Mouse (Mus musculus) embryonic facial prominence, embryonic 15.5 days (tissue): ENCODE measurements around the gene Coro2a. TPM values are rescaled to one million over a fixed set of nuclear protein-coding genes. Genes with fewer than 3 reads are reported as not detected.
"Not testable (repeated sequence)": the region's sequence is repeated elsewhere in the genome, so short reads cannot be mapped to it uniquely, and the experiment has no call there.

Experiments
- ATAC-seq: fragments of 200-750 bp; cut with Nextera tagmentation; 2 replicates; pipeline ENCODE4 v1.8.0; 2017; ENCODE audit warnings: low read depth, moderate TSS enrichment; ENCODE audit not compliant: insufficient number of reproducible peaks, low FRiP score, low TSS enrichment
- H3K27ac ChIP-seq: fragments of 300-500 bp; sonication (generic); replicated peaks from 2 replicates; pipeline ENCODE4 v1.5.1; 2015; ENCODE audit warnings: mild to moderate bottlenecking, inconsistent platforms
- H3K27me3 ChIP-seq: fragments of 300-500 bp; sonication (generic); 2 replicates; pipeline ENCODE4 v1.6.1; 2015; ENCODE audit warnings: inconsistent platforms
- H3K36me3 ChIP-seq: fragments of 300-500 bp; sonication (generic); 2 replicates; pipeline ENCODE4 v1.6.1; 2015; ENCODE audit warnings: mild to moderate bottlenecking, inconsistent platforms
- H3K4me1 ChIP-seq: fragments of 300-500 bp; sonication (generic); 2 replicates; pipeline ENCODE4 v1.6.1; 2015; ENCODE audit warnings: inconsistent platforms
- H3K4me2 ChIP-seq: fragments of 300-500 bp; sonication (generic); replicated peaks from 2 replicates; pipeline ENCODE4 v1.6.1; 2015; ENCODE audit warnings: mild to moderate bottlenecking, inconsistent platforms
- H3K4me3 ChIP-seq: fragments of 300-500 bp; sonication (generic); replicated peaks from 2 replicates; pipeline ENCODE4 v1.5.1; 2015; ENCODE audit warnings: mild to moderate bottlenecking, inconsistent platforms
- H3K9ac ChIP-seq: fragments of 300-500 bp; sonication (generic); 2 replicates; pipeline ENCODE4 v1.6.1; 2015; ENCODE audit warnings: inconsistent platforms
- H3K9me3 ChIP-seq: fragments of 300-500 bp; sonication (generic); replicated peaks from 2 replicates; pipeline ENCODE4 v1.6.1; 2016; ENCODE audit warnings: inconsistent platforms
- WGBS: fragments of 180-500 bp; shearing (Covaris S2); methylation state at CpG from one replicate; pipeline ENCODE4 v1.1.7; 2015; 5-methylcytosine and 5-hydroxymethylcytosine counted together
- polyA plus RNA-seq: library from polyadenylated mRNA; unstranded; fragments of >200 nt; fragmentation: Nextera tagmentation; extraction: Ambion mirVana; gene quantifications from 2 replicates; pipeline ENCODE4 v1.2.1, GENCODE M21; 2015

Gene Coro2a
- polyA plus RNA-seq, 1 experiment from 2014 or later, result 6.8 TPM

DNA sequence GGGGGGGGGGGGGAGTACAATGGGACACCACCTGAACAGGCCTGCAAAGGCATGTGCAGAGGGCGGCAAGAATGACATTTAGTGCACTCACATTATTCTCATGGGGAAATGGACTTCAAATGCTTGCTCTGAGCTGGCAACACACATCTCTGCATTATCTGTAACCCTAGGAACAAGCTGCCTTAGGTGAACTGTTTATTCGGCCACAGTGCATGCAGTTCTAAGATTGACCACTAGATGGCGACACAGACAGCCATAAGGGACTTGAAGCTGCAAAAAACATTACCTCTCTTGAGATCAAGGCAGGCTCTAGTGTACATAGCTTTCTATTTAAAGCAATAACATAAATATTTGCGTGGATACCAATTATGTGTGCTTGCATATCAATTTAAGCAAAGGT is 9.2 kb upstream of the Coro2a start:
- Histone ChIP-seq H3K36me3 (no peaks in the 10 kb centered on the region), H3K4me1 (no peaks in the 10 kb centered on the region), H3K4me2 (no peak overlapping the region), H3K27ac (no peak overlapping the region), H3K27me3 (no peaks in the 10 kb centered on the region), H3K9ac (no peak overlapping the region), H3K4me3 (no peak overlapping the region), H3K9me3 (no peaks in the 10 kb centered on the region)
- WGBS, result 5% methylated on average over 4 of the region's 4 CpGs
- no peak for ATAC-seq

GRCm38 (mm10) chr4:46607601-46608000 is 5.6 kb upstream of the Coro2a start:
- ATAC-seq, result no peak
- 67% methylated on average over 3 of the region's 3 CpGs for WGBS
- H3K27ac ChIP-seq, result no peak overlapping the region

DNA sequence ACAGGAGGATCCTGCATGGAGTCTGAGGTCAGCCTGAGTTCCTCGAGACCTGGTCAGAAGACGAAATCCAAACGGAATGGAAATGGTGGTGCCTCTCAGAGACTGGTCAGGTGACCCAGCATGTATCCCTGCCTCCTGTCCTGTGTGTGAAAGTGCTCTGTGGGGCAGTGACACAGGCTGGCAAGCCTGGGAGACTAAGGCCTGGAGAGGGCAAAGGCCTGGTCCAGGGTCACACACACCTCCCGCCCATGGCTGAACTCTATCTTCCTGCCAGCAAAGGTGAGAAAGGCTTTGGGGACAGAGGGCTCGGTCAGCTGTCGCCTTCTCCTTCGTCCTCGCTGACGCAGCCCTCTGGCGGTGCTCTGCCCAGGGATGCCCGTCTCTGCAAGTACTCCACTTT is 3.4 kb upstream of the Coro2a start:
- Histone ChIP-seq H3K4me1 (peaks cover 17% of the 10 kb centered on the region; the same call in 1 of the 2 replicates), H3K4me2 (no peak overlapping the region), H3K27ac (no peak overlapping the region), H3K9me3 (no peaks in the 10 kb centered on the region), H3K4me3 (no peak overlapping the region), H3K36me3 (no peaks in the 10 kb centered on the region), H3K27me3 (peaks cover 15% of the 10 kb centered on the region), H3K9ac (no peak overlapping the region)
- no peak for ATAC-seq
- 66% methylated on average over 11 of the region's 11 CpGs for WGBS

More at GRCm38 (mm10) chr4:46607601-46608000, 5.6 kb upstream of the Coro2a start:
- Histone ChIP-seq H3K9ac (no peak overlapping the region), H3K9me3 (no peaks in the 10 kb centered on the region), H3K4me3 (no peak overlapping the region), H3K27me3 (0 out of 2 replicates have a peak, but pooled peaks cover 2% of the 10 kb centered on the region), H3K36me3 (no peaks in the 10 kb centered on the region), H3K4me2 (no peak overlapping the region), H3K4me1 (0 out of 2 replicates have a peak, but pooled peaks cover 3% of the 10 kb centered on the region)

GRCm38 (mm10) chr4:46602704-46603103 is 702 bp upstream of the Coro2a start:
- Histone ChIP-seq H3K4me1 (peaks cover 17% of the 10 kb centered on the region; the same call in 1 of the 2 replicates), H3K27me3 (peaks cover 22% of the 10 kb centered on the region), H3K27ac (no peak overlapping the region), H3K9ac (no peak overlapping the region), H3K4me2 (no peak overlapping the region), H3K36me3 (no peaks in the 10 kb centered on the region), H3K4me3 (no peak overlapping the region), H3K9me3 (no peaks in the 10 kb centered on the region)
- no peak for ATAC-seq
- 54% methylated on average over 7 of the region's 7 CpGs for WGBS

GRCm38 (mm10) chr4:46601258-46601843 is 651 bp downstream of the Coro2a start:
- no peak for ATAC-seq
- under 1% methylated on average over 47 of the region's 52 CpGs for WGBS
- H3K27me3 ChIP-seq, result peaks cover 22% of the 10 kb centered on the region

DNA sequence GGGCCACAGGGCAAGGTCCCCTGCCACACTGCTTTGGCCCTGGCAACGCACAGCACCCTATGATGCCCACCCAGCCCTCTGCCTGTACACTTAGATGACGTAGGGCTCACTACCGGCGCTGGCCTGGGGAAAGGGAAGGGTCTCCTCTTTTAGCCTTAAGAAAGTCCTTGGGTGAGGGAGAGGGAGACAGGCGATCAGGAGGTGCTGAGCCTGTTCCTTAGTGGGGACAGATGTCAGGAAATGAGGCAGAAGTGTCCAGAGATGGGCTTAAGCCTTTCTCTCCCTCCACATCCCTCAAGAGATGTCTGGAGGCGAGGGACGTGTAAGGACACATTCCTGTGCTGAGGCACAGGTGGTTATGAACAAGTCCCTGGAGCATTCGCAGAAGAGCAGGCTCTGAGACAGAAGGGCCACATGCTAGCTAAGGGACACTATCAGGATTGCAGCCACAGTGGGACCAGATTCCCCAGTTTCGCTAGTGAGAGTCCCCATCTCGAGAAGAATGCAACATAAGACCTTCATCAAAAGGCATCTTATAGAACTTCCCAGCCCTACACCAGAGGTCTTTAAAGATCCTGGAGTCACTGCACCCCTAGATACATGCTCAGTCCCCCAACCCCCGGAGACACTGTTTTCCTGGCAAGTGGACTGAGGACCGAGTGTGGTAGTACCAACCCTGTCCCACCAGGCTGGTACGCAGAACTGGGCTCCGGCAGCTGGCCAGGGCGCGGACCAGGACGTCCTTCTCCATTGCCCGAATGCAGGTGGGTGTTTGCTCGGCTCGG is 1.3 kb downstream of the Coro2a start:
- peaks cover 17% of the 10 kb centered on the region; the same call in 1 of the 2 replicates for H3K4me1 ChIP-seq
- no peak for ATAC-seq
- no peaks in the 10 kb centered on the region for H3K9me3 ChIP-seq
- 35% methylated on average over 20 of the region's 20 CpGs for WGBS
- no peak overlapping the region for H3K27ac ChIP-seq
- peak overlapping the region; percentile 59 for H3K4me3 ChIP-seq
- H3K27me3 ChIP-seq, result peaks cover 22% of the 10 kb centered on the region
- H3K36me3 ChIP-seq, result no peaks in the 10 kb centered on the region
- peak overlapping the region; percentile 2; the same call in 1 of the 2 replicates for H3K9ac ChIP-seq
- peak overlapping the region; percentile 86 for H3K4me2 ChIP-seq

More at GRCm38 (mm10) chr4:46601258-46601843, 651 bp downstream of the Coro2a start:
- H3K27ac ChIP-seq, result no peak overlapping the region
- peaks cover 17% of the 10 kb centered on the region; the same call in 1 of the 2 replicates for H3K4me1 ChIP-seq
- no peaks in the 10 kb centered on the region for H3K9me3 ChIP-seq
- H3K9ac ChIP-seq, result peak overlapping the region; percentile 2; the same call in 1 of the 2 replicates
- peak overlapping the region; percentile 86 for H3K4me2 ChIP-seq
- H3K36me3 ChIP-seq, result no peaks in the 10 kb centered on the region
- peak overlapping the region; percentile 59 for H3K4me3 ChIP-seq

DNA sequence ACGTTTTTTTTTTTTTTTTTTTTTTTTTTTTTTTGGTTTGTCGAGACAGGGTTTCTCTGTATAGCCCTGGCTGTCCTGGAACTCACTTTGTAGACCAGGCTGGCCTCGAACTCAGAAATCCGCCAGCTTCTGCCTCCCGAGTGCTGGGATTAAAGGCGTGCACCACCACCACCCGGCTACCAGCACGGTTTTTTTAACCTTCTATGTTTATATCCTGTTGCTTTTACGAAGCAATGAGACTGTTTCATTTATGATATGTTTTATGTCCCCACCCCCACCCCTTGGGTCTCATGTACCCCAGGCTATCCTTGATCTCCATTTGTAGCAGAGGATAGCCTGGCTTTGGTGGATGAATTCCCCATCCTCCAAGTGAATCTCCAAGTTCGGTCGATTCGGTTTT is 2.4 kb downstream of the Coro2a start:
- H3K27ac ChIP-seq, H3K4me2 ChIP-seq, H3K36me3 ChIP-seq, H3K9ac ChIP-seq, H3K9me3 ChIP-seq, ATAC-seq, H3K4me3 ChIP-seq: not testable (repeated sequence)
- Histone ChIP-seq H3K27me3 (peaks cover 22% of the 10 kb centered on the region), H3K4me1 (peaks cover 17% of the 10 kb centered on the region; the same call in 1 of the 2 replicates)
- 76% methylated on average over 12 of the region's 12 CpGs for WGBS

DNA sequence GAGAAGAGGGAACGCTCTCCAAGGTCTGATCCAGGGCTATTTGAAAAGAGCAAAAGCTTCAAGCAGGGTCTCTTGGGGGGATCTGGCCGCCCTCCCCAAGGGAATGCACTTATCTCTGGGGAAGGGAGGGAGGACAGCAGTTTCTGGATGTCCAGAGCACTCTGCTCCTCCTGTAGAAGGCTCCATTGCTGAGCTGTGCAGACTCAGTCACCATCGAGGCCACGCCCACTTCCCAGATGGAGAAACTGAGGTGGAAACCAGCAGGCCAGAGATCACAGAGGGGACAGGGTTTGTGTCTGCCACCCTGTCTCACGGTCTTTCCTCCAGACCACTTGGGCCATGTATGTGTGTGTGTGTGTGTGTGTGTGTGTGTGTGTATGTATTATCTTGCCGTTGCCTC is 3.0 kb downstream of the Coro2a start:
- H3K27me3 ChIP-seq, result peaks cover 22% of the 10 kb centered on the region
- H3K36me3 ChIP-seq, result no peaks in the 10 kb centered on the region
- H3K4me1 ChIP-seq, result peaks cover 14% of the 10 kb centered on the region; the same call in 1 of the 2 replicates
- no peak overlapping the region for H3K9ac ChIP-seq
- H3K9me3 ChIP-seq, result no peaks in the 10 kb centered on the region
- ATAC-seq, result no peak
- no peak overlapping the region for H3K4me3 ChIP-seq
- 73% methylated on average over 6 of the region's 6 CpGs for WGBS
- H3K27ac ChIP-seq, result no peak overlapping the region
- H3K4me2 ChIP-seq, result no peak overlapping the region

DNA sequence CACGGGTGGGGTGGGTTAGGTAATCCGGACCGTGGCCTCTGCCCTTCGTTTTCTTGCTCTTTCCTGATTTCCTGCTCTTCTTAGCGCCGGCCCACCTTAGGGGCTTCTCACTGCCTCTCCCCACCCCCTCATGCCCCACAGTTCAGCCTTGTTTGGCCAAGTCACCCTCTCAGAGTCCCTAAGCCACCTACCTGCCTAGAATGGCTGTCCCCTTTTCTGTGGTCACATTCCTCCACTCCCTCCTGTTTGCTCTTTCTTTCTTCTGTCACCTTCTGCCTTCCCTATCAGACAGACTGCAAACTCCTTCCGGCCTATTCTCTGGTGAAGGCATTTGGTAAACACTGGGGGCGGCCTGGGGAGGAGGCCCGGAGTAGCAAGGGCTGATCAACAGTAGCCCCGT is 3.9 kb downstream of the Coro2a start:
- Histone ChIP-seq H3K36me3 (no peaks in the 10 kb centered on the region), H3K9ac (no peak overlapping the region), H3K27me3 (peaks cover 20% of the 10 kb centered on the region), H3K4me1 (peaks cover 14% of the 10 kb centered on the region; the same call in 1 of the 2 replicates), H3K27ac (no peak overlapping the region), H3K4me3 (no peak overlapping the region), H3K4me2 (no peak overlapping the region), H3K9me3 (no peaks in the 10 kb centered on the region)
- no peak for ATAC-seq
- WGBS, result 63% methylated on average over 10 of the region's 10 CpGs

DNA sequence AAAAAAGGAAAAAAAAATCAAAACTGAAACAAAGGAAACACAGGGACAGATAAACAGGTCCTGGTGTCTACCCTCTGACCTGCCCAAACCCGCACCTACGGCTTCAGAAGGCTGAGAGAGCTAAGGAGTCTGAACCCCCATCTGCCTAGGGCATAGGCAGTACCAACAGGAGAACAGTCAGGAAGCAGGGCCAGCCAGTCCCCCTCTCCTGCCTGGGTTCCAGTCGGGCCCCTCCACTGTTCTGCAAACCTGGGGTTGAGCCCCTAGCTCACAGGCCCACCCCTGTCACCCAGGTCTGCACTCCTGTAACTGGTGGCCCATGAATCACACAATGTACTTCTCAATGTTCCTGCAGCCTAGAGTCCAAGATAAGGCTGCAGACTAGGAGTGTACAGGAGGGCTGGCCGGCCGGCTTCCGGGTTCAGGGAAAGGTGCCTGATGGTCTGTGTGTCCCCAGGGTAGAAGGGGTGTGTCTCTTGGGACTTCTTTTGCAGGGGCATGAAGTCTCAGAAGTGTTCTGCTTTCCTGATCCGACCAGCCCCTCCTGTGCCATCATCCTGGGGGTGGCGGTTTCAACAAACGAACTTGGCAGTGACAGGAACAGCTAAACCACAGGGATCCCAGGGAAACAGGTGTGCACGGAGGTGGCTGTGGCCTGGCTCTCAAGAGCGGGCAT is 4.6 kb downstream of the Coro2a start:
- Histone ChIP-seq H3K4me3 (no peak overlapping the region), H3K27ac (no peak overlapping the region), H3K4me2 (no peak overlapping the region), H3K4me1 (peaks cover 14% of the 10 kb centered on the region; the same call in 1 of the 2 replicates), H3K9ac (no peak overlapping the region), H3K9me3 (no peaks in the 10 kb centered on the region), H3K27me3 (peaks cover 19% of the 10 kb centered on the region), H3K36me3 (no peaks in the 10 kb centered on the region)
- WGBS, result 61% methylated on average over 11 of the region's 11 CpGs
- ATAC-seq, result no peak

GRCm38 (mm10) chr4:46596398-46596797 is 5.6 kb downstream of the Coro2a start:
- no peak for ATAC-seq
- H3K4me3 ChIP-seq, result no peak overlapping the region
- no peaks in the 10 kb centered on the region for H3K36me3 ChIP-seq
- WGBS, result 67% methylated on average over 6 of the region's 6 CpGs
- no peak overlapping the region for H3K9ac ChIP-seq
- H3K9me3 ChIP-seq, result no peaks in the 10 kb centered on the region
- no peak overlapping the region for H3K27ac ChIP-seq
- H3K27me3 ChIP-seq, result peaks cover 16% of the 10 kb centered on the region
- no peak overlapping the region for H3K4me2 ChIP-seq
- peaks cover 6% of the 10 kb centered on the region; the same call in 1 of the 2 replicates for H3K4me1 ChIP-seq
